Mouse (Mus musculus): Measurements from ENCODE around the gene Lrmda.

Gene Lrmda

GRCm38 (mm10) chr14:22228253-22228968 lies 208.9 kb downstream of the Lrmda start:
- no peak for DNase-seq (ENCODE audit: low spot score in 2 of 2)

GRCm38 (mm10) chr14:22240315-22240714 lies 220.8 kb downstream of the Lrmda start:
- DNase-seq (ENCODE audit: low spot score in 2 of 2) = no peak

GRCm38 (mm10) chr14:22255458-22255857 lies 235.9 kb downstream of the Lrmda start:
- DNase-seq (ENCODE audit: low spot score in 2 of 2) = no peak

- DNase-seq (ENCODE audit: low spot score in 2 of 2) = no peak
Observed at GRCm38 (mm10) chr14:22256274-22256673, 236.8 kb downstream of the Lrmda start.

- no peak for DNase-seq (ENCODE audit: low spot score in 2 of 2)
Observed at GRCm38 (mm10) chr14:22259376-22260032, 240.0 kb downstream of the Lrmda start.

- DNase-seq (ENCODE audit: low spot score in 2 of 2) = no peak
Observed at GRCm38 (mm10) chr14:22260033-22260419, 240.5 kb downstream of the Lrmda start.

GRCm38 (mm10) chr14:22265229-22265905 lies 245.9 kb downstream of the Lrmda start:
- no peak for DNase-seq (ENCODE audit: low spot score in 2 of 2)

- DNase-seq (ENCODE audit: low spot score in 2 of 2) = no peak
Observed at GRCm38 (mm10) chr14:22269812-22270211, 250.3 kb downstream of the Lrmda start.

GRCm38 (mm10) chr14:22278053-22278452 lies 258.5 kb downstream of the Lrmda start:
- no peak for DNase-seq (ENCODE audit: low spot score in 2 of 2)

- no peak for DNase-seq (ENCODE audit: low spot score in 2 of 2)
Observed at GRCm38 (mm10) chr14:22279591-22279990, 260.1 kb downstream of the Lrmda start.

- no peak for DNase-seq (ENCODE audit: low spot score in 2 of 2)
Observed at GRCm38 (mm10) chr14:22281630-22282029, 262.1 kb downstream of the Lrmda start.

- DNase-seq (ENCODE audit: low spot score in 2 of 2) = no peak
Observed at GRCm38 (mm10) chr14:22282847-22283246, 263.3 kb downstream of the Lrmda start.

GRCm38 (mm10) chr14:22283722-22284121 lies 264.2 kb downstream of the Lrmda start:
- no peak for DNase-seq (ENCODE audit: low spot score in 2 of 2)

GRCm38 (mm10) chr14:22284823-22285517 lies 265.5 kb downstream of the Lrmda start:
- no peak for DNase-seq (ENCODE audit: low spot score in 2 of 2)

GRCm38 (mm10) chr14:22285826-22286225 lies 266.3 kb downstream of the Lrmda start:
- DNase-seq (ENCODE audit: low spot score in 2 of 2) = no peak

GRCm38 (mm10) chr14:22288179-22288578 lies 268.7 kb downstream of the Lrmda start:
- DNase-seq (ENCODE audit: low spot score in 2 of 2) = no peak

- DNase-seq (ENCODE audit: low spot score in 2 of 2) = no peak
Observed at GRCm38 (mm10) chr14:22289380-22289922, 269.9 kb downstream of the Lrmda start.

GRCm38 (mm10) chr14:22294371-22294770 lies 274.9 kb downstream of the Lrmda start:
- no peak for DNase-seq (ENCODE audit: low spot score in 2 of 2)

- DNase-seq (ENCODE audit: low spot score in 2 of 2) = no peak
Observed at GRCm38 (mm10) chr14:22296655-22297239, 277.2 kb downstream of the Lrmda start.

- no peak for DNase-seq (ENCODE audit: low spot score in 2 of 2)
Observed at GRCm38 (mm10) chr14:22306759-22307158, 287.2 kb downstream of the Lrmda start.

- DNase-seq (ENCODE audit: low spot score in 2 of 2) = no peak
Observed at GRCm38 (mm10) chr14:22308059-22308458, 288.5 kb downstream of the Lrmda start.

- no peak for DNase-seq (ENCODE audit: low spot score in 2 of 2)
Observed at GRCm38 (mm10) chr14:22323058-22323457, 303.5 kb downstream of the Lrmda start.
